Mouse (Mus musculus) midbrain, embryonic 16.5 days (tissue): ENCODE measurements at regions not wholly inside any gene's neighbourhood (a gene's known extent, or its start where the extent isn't known, plus 50 kb on each side); places are given as distances from the start of the nearest gene placed in this dataset.

Experiments used
- ATAC-seq: fragments of 200-750 bp; cut with Nextera tagmentation; 2 replicates; pipeline ENCODE4 v1.8.0; 2017; ENCODE audit warnings: moderate TSS enrichment
- H3K27ac ChIP-seq: fragments of 300-500 bp; sonication (generic); 2 replicates; pipeline ENCODE4 v1.5.1; 2014; ENCODE audit warnings: mild to moderate bottlenecking, low read length, mixed read lengths
- H3K27me3 ChIP-seq: fragments of 300-500 bp; sonication (generic); 2 replicates; pipeline ENCODE4 v1.6.1; 2014; ENCODE audit warnings: low read depth, low read length, mixed read lengths; ENCODE audit not compliant: control insufficient read depth, insufficient read depth
- H3K36me3 ChIP-seq: fragments of 300-500 bp; sonication (generic); 2 replicates; pipeline ENCODE4 v1.6.1; 2014; ENCODE audit warnings: mild to moderate bottlenecking, low read length, moderate library complexity, mixed read lengths; ENCODE audit not compliant: control insufficient read depth, insufficient read depth
- H3K4me1 ChIP-seq: fragments of 300-500 bp; sonication (generic); 2 replicates; pipeline ENCODE4 v1.6.1; 2014; ENCODE audit warnings: mild to moderate bottlenecking, low read length, mixed read lengths; ENCODE audit not compliant: control insufficient read depth, insufficient read depth
- H3K4me2 ChIP-seq: fragments of 300-500 bp; sonication (generic); 2 replicates; pipeline ENCODE4 v1.6.1; 2014; ENCODE audit warnings: mild to moderate bottlenecking, low read length, mixed read lengths
- H3K4me3 ChIP-seq: fragments of 300-500 bp; sonication (generic); 2 replicates; pipeline ENCODE4 v1.5.1; 2014; ENCODE audit warnings: low read depth, mild to moderate bottlenecking, low read length, moderate library complexity, mixed read lengths
- H3K9ac ChIP-seq: fragments of 300-500 bp; sonication (generic); 2 replicates; pipeline ENCODE4 v1.6.1; 2014; ENCODE audit warnings: low read depth, low read length, mixed read lengths
- H3K9me3 ChIP-seq: fragments of 300-500 bp; sonication (generic); replicated peaks from 2 replicates; pipeline ENCODE4 v1.6.1; 2014; ENCODE audit warnings: mild to moderate bottlenecking, low read length, mixed read lengths; ENCODE audit not compliant: control insufficient read depth, poor library complexity, severe bottlenecking
- WGBS: fragments of 180-500 bp; shearing (Covaris S2); extraction: QIAGEN DNeasy Blood & Tissue Kit; methylation state at CpG from one replicate; pipeline ENCODE4 v1.1.7; 2014; 5-methylcytosine and 5-hydroxymethylcytosine counted together

DNA sequence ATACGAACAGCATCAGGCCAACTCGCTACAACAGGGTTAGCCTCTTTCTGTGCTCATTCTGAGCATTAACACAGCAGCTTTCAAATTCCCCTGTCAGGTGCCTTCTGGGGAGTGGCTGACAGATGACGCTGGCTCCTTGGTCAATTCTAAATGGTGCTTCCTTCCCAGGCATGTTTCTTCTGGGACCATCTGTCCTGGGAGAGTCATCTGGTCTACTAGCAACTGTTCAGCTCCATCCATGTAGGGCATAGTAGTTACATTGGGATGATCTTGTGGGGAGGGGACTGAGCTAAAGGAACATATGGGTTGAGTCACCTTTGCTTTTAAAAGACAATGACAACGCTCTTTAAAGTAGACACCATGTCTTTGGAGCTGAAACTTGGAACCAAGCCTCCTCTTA lies 183.5 kb downstream of the Fndc1 start:
- 96% methylated on average over 4 of the region's 4 CpGs for WGBS
- no peak overlapping the region for H3K4me3 ChIP-seq
- no peaks in the 10 kb centered on the region for H3K27me3 ChIP-seq
- no peaks in the 10 kb centered on the region; the same call in 1 of the 2 replicates for H3K9me3 ChIP-seq
- H3K36me3 ChIP-seq: no peaks in the 10 kb centered on the region
- H3K9ac ChIP-seq: no peak overlapping the region
- no peak overlapping the region for H3K4me2 ChIP-seq
- ATAC-seq: no peak
- no peak overlapping the region for H3K27ac ChIP-seq
- H3K4me1 ChIP-seq: 0 out of 2 replicates have a peak, but pooled peaks cover 6% of the 10 kb centered on the region

DNA sequence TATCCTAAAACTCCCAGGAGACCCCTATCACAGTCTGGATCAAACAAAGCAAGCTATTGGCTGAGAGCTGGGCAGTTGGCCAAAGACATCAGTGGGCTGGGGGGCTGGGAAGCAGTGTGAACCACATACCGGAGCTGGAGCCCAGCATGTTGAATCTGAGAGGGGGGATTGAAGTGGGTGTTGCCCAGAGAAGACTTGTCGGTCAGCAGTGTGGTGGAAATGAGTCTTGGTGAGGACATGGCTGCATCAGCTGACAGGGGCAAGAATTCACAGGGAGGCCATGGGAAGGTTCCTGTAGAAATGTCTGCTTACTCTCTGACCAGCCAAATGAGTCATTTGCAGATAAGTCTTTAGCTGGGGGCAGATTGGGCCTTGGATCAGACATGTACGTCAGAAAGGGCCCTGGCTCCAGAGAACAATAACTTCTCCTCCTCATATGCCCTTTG lies 184.6 kb downstream of the Fndc1 start:
- H3K4me2 ChIP-seq: no peak overlapping the region
- H3K4me3 ChIP-seq: no peak overlapping the region
- H3K9me3 ChIP-seq: no peaks in the 10 kb centered on the region
- H3K36me3 ChIP-seq: no peaks in the 10 kb centered on the region
- no peaks in the 10 kb centered on the region for H3K27me3 ChIP-seq
- ATAC-seq: no peak; the same call in 1 of the 2 replicates
- no peak overlapping the region for H3K9ac ChIP-seq
- no peak overlapping the region for H3K27ac ChIP-seq
- 0 out of 2 replicates have a peak, but pooled peaks cover 6% of the 10 kb centered on the region for H3K4me1 ChIP-seq
- WGBS: 34% methylated on average over 3 of the region's 3 CpGs

DNA sequence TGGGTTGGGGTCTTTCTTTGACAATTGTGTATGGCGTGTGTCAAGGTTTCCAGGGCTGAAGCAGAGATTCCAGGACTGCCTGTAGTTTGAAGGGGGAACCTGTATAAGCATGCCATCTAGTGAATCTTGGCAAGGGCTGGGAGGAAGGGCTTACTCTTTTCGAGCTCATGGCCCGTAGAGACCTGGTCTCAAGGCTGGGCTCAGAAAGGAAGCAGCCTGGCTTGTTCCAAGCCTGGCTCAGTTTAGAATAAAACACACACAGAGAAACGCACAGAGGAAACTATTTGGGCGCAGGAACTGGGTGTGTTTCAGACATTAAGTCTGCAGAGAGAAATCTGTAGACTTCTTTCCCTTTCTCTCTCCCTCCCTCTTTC lies 192.8 kb downstream of the Fndc1 start:
- no peak overlapping the region for H3K9ac ChIP-seq
- 69% methylated on average over 5 of the region's 5 CpGs for WGBS
- H3K27ac ChIP-seq: no peak overlapping the region
- ATAC-seq: no peak
- no peaks in the 10 kb centered on the region for H3K36me3 ChIP-seq
- H3K4me3 ChIP-seq: no peak overlapping the region
- H3K4me2 ChIP-seq: no peak overlapping the region
- H3K27me3 ChIP-seq: no peaks in the 10 kb centered on the region
- H3K9me3 ChIP-seq: 0 out of 2 replicates have a peak, but pooled peaks cover 2% of the 10 kb centered on the region
- no peaks in the 10 kb centered on the region for H3K4me1 ChIP-seq

DNA sequence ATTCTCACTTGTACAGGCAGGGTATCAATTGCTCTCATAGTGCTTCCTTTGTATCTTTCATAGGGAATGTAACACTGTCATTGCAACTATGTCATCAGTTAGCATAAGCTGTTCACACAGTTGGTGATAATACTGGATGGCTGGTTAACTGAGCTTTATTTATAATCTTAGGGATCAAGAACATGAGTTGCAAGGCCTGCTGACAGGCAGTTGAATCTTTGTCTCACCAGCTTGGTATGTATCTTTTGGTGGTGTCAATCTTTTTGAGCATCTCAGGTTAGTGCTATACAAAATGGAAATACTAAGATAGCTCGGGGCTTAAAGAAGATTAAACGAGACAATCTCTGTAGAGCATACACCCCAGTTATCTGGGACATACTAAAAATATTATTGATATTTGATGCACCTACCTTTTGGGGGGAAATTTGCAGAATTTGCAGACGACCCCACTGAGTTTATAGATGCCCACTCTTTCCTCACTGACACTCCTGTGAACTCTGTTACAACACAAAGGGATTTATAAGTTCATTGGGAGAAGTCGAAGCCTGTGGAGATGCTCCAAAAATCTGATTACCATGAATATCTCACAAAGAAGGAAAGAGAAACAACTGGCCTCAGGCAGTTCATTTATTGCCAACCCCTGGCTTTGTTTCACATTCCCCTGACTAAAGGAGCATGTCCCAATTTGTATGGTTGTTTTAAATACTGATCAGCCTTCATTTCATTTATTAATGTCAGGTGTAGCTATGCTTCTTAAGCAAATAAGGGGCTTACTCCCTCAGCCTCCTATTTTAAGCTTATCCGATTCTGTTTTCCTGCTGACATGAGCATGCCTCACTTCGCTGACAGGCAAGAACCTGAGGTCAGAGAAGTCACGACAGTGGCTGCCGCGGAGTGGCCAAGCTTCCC lies 193.5 kb downstream of the Fndc1 start:
- no peaks in the 10 kb centered on the region for H3K27me3 ChIP-seq
- ATAC-seq: no peak
- H3K4me1 ChIP-seq: no peaks in the 10 kb centered on the region
- WGBS: 55% methylated on average over 9 of the region's 9 CpGs
- no peaks in the 10 kb centered on the region for H3K36me3 ChIP-seq
- no peak overlapping the region for H3K27ac ChIP-seq
- H3K9me3 ChIP-seq: 0 out of 2 replicates have a peak, but pooled peaks cover 3% of the 10 kb centered on the region
- H3K9ac ChIP-seq: no peak overlapping the region
- no peak overlapping the region for H3K4me3 ChIP-seq
- no peak overlapping the region for H3K4me2 ChIP-seq

DNA sequence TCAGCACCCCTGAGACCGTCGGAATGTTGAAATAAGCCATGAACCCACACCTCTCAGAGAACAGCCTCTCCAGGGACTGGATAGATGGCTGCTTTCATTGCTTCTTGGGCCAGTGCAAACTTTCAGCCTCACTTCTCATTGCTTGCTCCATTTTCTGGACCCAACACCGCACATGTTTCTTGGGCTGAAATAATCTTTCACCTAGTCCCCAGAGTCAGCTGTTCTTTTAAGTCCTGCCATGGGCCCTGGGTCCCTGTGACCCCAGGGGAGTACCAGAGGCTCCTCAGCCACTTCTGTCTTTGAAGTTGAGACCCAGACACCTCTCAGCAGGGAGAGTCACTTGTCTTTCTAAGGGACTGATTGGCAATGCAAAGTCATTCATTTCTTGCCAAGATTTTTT lies 201.4 kb downstream of the Fndc1 start:
- H3K9ac ChIP-seq: no peak overlapping the region

DNA sequence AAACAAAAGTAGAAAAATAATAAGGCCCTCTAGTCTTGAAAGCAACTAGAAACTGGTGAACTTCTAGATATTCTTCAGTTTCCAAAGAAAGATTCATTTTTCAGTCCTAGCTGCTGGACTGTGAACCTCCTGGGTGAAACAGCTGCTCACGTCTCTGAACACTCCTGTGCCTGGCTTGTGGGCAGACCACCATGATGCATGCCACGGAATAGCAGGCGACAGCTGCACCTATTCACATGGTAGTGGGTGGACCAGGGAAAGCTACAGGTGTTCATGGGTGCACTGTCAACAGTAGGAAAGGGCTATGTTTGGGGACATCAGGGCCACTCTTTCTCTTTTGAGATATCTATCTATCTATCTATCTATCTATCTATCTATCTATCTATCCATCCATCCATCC lies 203.7 kb downstream of the Fndc1 start:
- Histone ChIP-seq H3K36me3 (no peaks in the 10 kb centered on the region), H3K4me1 (no peaks in the 10 kb centered on the region), H3K9ac (no peak overlapping the region), H3K27me3 (no peaks in the 10 kb centered on the region), H3K27ac (no peak overlapping the region), H3K9me3 (no peaks in the 10 kb centered on the region), H3K4me3 (no peak overlapping the region), H3K4me2 (no peak overlapping the region)
- ATAC-seq: no peak
- 84% methylated on average over 3 of the region's 3 CpGs for WGBS

More for the DNA sequence above, 201.4 kb downstream of the Fndc1 start:
- Histone ChIP-seq H3K27me3 (no peaks in the 10 kb centered on the region), H3K4me3 (no peak overlapping the region), H3K4me2 (no peak overlapping the region), H3K9me3 (0 out of 2 replicates have a peak, but pooled peaks cover 3% of the 10 kb centered on the region), H3K27ac (no peak overlapping the region), H3K4me1 (no peaks in the 10 kb centered on the region), H3K36me3 (no peaks in the 10 kb centered on the region)
- no peak for ATAC-seq
- WGBS: 94% methylated on average over 3 of the region's 3 CpGs

DNA sequence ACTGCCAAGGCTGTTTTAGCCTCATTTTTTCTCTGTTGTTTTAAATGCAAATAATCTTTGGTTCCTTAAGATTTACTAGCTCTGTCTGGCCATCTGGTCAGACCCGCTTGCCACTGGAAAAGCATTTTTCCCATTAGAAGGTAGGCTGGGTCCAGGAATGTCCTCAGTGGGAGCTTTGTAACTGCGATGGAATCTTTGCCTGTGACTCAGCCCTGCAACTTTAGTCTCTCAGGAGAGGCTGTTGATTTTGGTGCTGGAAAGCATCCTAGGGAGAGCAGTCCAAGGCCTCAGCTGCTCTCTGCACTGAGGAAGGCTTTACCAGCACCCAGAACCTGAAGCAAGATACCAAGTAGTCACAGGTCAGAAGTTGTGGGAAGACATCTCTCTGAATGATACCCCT lies 205.8 kb downstream of the Fndc1 start:
- Histone ChIP-seq H3K9me3 (no peaks in the 10 kb centered on the region), H3K4me1 (no peaks in the 10 kb centered on the region), H3K4me2 (no peak overlapping the region), H3K36me3 (no peaks in the 10 kb centered on the region), H3K27me3 (no peaks in the 10 kb centered on the region), H3K4me3 (no peak overlapping the region), H3K27ac (no peak overlapping the region), H3K9ac (no peak overlapping the region)
- 100% methylated on average over 2 of the region's 2 CpGs for WGBS
- ATAC-seq: no peak

DNA sequence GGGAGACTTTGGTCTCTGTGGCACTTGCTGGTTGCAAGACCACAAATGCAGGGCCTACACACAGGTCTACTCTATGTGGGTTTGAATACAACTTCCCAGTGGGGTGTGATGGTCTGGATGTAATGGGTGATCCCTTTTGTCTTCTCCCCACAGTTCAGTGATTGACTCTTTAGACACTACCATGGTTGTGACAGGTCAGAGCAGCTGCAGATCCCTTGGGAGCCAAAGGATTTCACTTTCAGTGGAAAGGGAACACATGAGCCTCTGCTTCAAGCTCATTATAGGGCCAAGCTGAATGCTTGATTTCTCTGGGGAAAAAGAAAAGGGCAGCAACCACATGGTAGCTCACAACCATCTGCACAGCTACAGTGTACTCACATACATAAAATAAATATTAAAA lies 206.9 kb downstream of the Fndc1 start:
- H3K4me2 ChIP-seq: no peak overlapping the region
- no peak overlapping the region for H3K4me3 ChIP-seq
- H3K9me3 ChIP-seq: no peaks in the 10 kb centered on the region
- H3K27ac ChIP-seq: no peak overlapping the region
- no peak overlapping the region for H3K9ac ChIP-seq
- H3K27me3 ChIP-seq: no peaks in the 10 kb centered on the region
- no peaks in the 10 kb centered on the region for H3K4me1 ChIP-seq
- H3K36me3 ChIP-seq: no peaks in the 10 kb centered on the region
- ATAC-seq: no peak

DNA sequence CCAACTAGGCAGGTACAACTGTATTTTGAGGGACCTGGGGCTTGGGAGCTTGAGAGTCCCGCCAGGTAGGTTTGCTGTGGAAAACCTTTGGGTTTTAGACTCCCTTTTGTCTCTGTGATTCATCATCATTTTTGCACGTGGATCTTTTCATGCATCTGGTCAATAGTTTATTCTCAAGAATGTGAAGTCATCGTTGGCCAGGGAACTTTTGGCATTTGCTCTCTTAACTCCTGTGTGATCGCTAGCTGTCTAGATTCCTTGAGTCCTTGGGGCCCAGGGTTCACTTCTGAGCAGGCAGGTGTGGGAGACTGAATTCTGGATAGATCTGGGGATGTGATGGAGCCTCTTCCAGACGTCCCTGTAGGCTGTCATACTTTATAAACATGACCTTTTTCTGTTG lies 207.5 kb downstream of the Fndc1 start:
- no peaks in the 10 kb centered on the region for H3K9me3 ChIP-seq
- H3K4me3 ChIP-seq: no peak overlapping the region
- no peak overlapping the region for H3K27ac ChIP-seq
- WGBS: 79% methylated on average over 5 of the region's 5 CpGs
- H3K27me3 ChIP-seq: no peaks in the 10 kb centered on the region
- no peak overlapping the region for H3K4me2 ChIP-seq
- H3K36me3 ChIP-seq: no peaks in the 10 kb centered on the region
- no peak overlapping the region for H3K9ac ChIP-seq
- ATAC-seq: no peak
- no peaks in the 10 kb centered on the region for H3K4me1 ChIP-seq
